Mouse (Mus musculus) lung, embryonic 14.5 days (tissue): Measurements from ENCODE around the gene Igfbp7. TPM values are rescaled to one million over a fixed set of nuclear protein-coding genes. Genes with fewer than 3 reads are reported as not detected.

Experiments
- ATAC-seq: fragments of 200-750 bp; cut with Nextera tagmentation; 2 replicates; pipeline ENCODE4 v1.8.0; 2017; ENCODE audit warnings: mild to moderate bottlenecking, moderate TSS enrichment, moderate library complexity; ENCODE audit not compliant: insufficient read depth
- DNase-seq: peaks from one replicate; pipeline ENCODE4 v3.0.0-alpha.2; 2015
- H3K27ac ChIP-seq: fragments of 300-500 bp; sonication (generic); 2 replicates; pipeline ENCODE4 v1.5.1; 2014; ENCODE audit warnings: low read depth, mild to moderate bottlenecking, moderate library complexity
- H3K27me3 ChIP-seq: fragments of 300-500 bp; sonication (generic); 2 replicates; pipeline ENCODE4 v1.6.1; 2014; ENCODE audit warnings: low read length, control low read depth; ENCODE audit not compliant: insufficient read depth
- H3K36me3 ChIP-seq: fragments of 300-500 bp; sonication (generic); 2 replicates; pipeline ENCODE4 v1.6.1; 2014; ENCODE audit warnings: control low read depth; ENCODE audit not compliant: insufficient read depth
- H3K4me1 ChIP-seq: fragments of 300-500 bp; sonication (generic); 2 replicates; pipeline ENCODE4 v1.6.1; 2014; ENCODE audit warnings: antibody characterized with exemption, control low read depth; ENCODE audit not compliant: insufficient read depth
- H3K4me2 ChIP-seq: fragments of 300-500 bp; sonication (generic); 2 replicates; pipeline ENCODE4 v1.6.1; 2014; ENCODE audit warnings: mild to moderate bottlenecking
- H3K4me3 ChIP-seq: fragments of 300-500 bp; sonication (generic); 2 replicates; pipeline ENCODE4 v1.5.1; 2014; ENCODE audit warnings: low read depth, low read length
- H3K9ac ChIP-seq: fragments of 300-500 bp; sonication (generic); 2 replicates; pipeline ENCODE4 v1.6.1; 2014
- H3K9me3 ChIP-seq: fragments of 300-500 bp; sonication (generic); 2 replicates; pipeline ENCODE4 v1.6.1; 2016; ENCODE audit warnings: low read depth, low read length, control low read depth
- CTCF ChIP-seq: IDR thresholded peaks from 2 replicates; pipeline ENCODE4 v1.5.1; 2016; ENCODE audit warnings: antibody characterized with exemption, low read depth
- WGBS: fragments of 180-500 bp; shearing (Covaris S2); extraction: QIAGEN DNeasy Blood & Tissue Kit; methylation state at CpG from one replicate; pipeline ENCODE4 v1.1.7; 2014; 5-methylcytosine and 5-hydroxymethylcytosine counted together
- polyA plus RNA-seq: library from polyadenylated mRNA; unstranded; fragments of >200 nt; fragmentation: Nextera tagmentation; extraction: Ambion mirVana; gene quantifications from 2 replicates; pipeline ENCODE4 v1.2.1, GENCODE M21; 2014

The Igfbp7 gene
- polyA plus RNA-seq, 1 experiment from 2014 or later: 35.1 TPM

DNA sequence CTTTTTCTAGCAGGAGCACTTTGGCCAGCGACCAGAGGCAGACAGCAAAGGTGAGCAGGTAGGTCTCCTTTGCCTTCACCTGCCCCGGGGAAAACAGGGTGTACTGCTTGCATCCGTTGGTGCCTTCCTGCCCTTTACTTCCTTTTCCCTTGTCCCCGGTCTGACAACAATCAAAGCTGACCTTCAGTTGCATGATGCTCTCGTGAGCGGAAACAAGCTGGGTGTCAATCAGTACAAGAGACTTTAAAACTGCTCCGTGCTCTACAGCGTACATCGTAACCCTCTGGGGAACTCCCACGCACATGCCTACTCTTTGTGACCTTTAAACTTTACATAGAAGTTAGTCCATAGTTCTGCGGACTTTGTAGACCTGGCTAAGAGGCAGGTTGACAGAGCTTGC, 26.2 kb upstream of the Igfbp7 start:
- DNase-seq: no peak
- no peak for TF ChIP-seq CTCF
- H3K9ac ChIP-seq: no peak overlapping the region
- H3K36me3 ChIP-seq: no peaks in the 10 kb centered on the region
- no peak for ATAC-seq
- 65% methylated on average over 11 of the region's 11 CpGs for WGBS
- H3K4me3 ChIP-seq: no peak overlapping the region
- H3K9me3 ChIP-seq: no peaks in the 10 kb centered on the region
- no peaks in the 10 kb centered on the region for H3K27me3 ChIP-seq
- 0 out of 2 replicates have a peak overlapping the region, but pooled peaks have one; percentile 7 for H3K4me2 ChIP-seq
- no peak overlapping the region for H3K27ac ChIP-seq
- H3K4me1 ChIP-seq: no peaks in the 10 kb centered on the region

DNA sequence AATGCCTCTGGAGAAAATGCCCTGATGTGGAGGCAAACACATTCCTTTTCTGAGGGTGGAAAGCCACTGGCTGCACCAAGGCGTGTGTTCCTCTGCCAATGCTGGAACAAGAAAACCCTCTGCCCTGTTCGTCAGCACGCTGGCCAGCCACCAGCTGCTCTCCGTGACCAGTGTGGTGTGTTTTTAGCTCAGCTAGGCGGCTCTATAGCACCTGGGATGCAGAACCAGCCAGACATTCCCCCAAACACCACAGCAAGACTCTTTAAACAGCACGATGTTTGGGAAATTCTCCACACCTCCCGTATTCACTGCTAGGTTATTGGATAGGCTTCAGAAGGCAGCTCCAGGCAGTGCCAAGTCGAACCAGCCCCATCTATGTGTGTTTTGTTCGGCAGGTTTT, 25.7 kb upstream of the Igfbp7 start:
- H3K36me3 ChIP-seq: no peaks in the 10 kb centered on the region
- WGBS: 55% methylated on average over 9 of the region's 9 CpGs
- no peaks in the 10 kb centered on the region for H3K9me3 ChIP-seq
- no peak overlapping the region for H3K4me2 ChIP-seq
- no peak overlapping the region for H3K4me3 ChIP-seq
- no peaks in the 10 kb centered on the region for H3K27me3 ChIP-seq
- ATAC-seq (no peak), DNase-seq (no peak)
- no peak overlapping the region for H3K9ac ChIP-seq
- H3K27ac ChIP-seq: no peak overlapping the region
- H3K4me1 ChIP-seq: no peaks in the 10 kb centered on the region
- no peak for TF ChIP-seq CTCF

DNA sequence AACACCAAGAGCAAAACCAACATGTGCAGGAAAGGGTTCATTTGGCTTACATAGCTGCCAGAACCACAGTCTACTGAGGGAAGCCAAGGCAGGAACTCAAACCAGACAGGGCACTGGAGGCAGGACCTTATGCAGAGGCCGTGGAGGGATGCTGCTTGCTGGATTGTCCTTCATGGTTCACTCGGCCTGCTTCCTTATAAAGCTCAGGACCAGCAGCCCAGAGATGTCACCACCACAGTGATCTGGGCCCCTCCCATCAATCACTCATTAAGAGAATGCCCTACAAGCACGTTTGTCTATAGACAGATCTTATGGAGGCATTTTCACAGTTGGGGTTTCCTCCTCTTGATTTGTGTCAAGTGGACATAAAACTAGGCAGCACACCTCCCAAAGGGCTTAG, 25.3 kb upstream of the Igfbp7 start:
- H3K4me1 ChIP-seq: no peaks in the 10 kb centered on the region
- no peak overlapping the region for H3K27ac ChIP-seq
- H3K9me3 ChIP-seq: no peaks in the 10 kb centered on the region
- H3K4me2 ChIP-seq: no peak overlapping the region
- no peak for DNase-seq
- WGBS: 41% methylated on average over 3 of the region's 3 CpGs
- ATAC-seq: no peak
- H3K27me3 ChIP-seq: no peaks in the 10 kb centered on the region
- H3K4me3 ChIP-seq: no peak overlapping the region
- TF ChIP-seq CTCF: no peak
- no peak overlapping the region for H3K9ac ChIP-seq
- H3K36me3 ChIP-seq: no peaks in the 10 kb centered on the region

DNA sequence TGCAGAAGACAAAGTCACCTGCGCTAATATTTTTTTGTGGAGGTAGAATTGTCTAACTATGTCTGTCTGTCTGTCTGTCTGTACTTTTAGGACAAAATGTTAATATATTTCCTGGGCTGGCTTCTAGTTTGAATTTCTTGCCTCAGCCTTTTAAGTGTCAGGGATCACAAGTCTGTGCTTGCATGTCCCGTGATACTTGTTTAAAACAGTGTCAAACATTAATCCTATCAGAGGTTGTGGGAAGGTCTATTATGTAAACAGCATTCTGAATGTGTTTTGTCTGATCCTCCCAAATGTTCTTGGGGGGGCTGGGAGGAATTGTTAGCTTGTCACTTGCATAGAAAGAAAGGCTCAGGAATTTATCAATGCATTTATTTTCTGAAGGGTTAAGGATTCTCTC, 24.6 kb upstream of the Igfbp7 start:
- no peaks in the 10 kb centered on the region for H3K4me1 ChIP-seq
- H3K9ac ChIP-seq: no peak overlapping the region
- WGBS: 58% methylated on average over 2 of the region's 2 CpGs
- H3K27me3 ChIP-seq: no peaks in the 10 kb centered on the region
- H3K4me2 ChIP-seq: no peak overlapping the region
- no peak overlapping the region for H3K4me3 ChIP-seq
- TF ChIP-seq CTCF: no peak
- DNase-seq (no peak), ATAC-seq (no peak)
- H3K27ac ChIP-seq: no peak overlapping the region
- no peaks in the 10 kb centered on the region for H3K9me3 ChIP-seq
- no peaks in the 10 kb centered on the region for H3K36me3 ChIP-seq

DNA sequence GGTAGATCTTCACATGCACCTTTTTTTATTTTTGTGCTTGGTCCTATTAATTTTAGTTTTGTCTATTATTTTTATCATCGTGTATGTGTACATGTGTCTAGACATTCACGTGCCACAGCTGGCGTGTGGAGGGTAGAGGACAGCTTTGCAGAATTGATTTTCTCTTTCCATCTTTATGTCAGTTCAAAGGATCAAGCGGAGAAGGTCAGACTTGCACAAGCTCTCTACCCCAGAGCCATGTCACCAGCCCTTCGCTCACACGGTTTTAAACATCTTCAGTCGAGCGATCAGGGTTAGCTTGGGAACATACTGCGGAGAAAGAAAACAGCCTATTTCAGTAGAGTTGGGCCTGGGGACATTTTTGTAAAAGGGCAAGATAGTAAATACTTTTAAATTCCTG, 23.2 kb upstream of the Igfbp7 start:
- Histone ChIP-seq H3K36me3 (no peaks in the 10 kb centered on the region), H3K4me2 (no peak overlapping the region), H3K9me3 (no peaks in the 10 kb centered on the region), H3K9ac (no peak overlapping the region), H3K27ac (no peak overlapping the region), H3K4me1 (no peaks in the 10 kb centered on the region), H3K4me3 (no peak overlapping the region), H3K27me3 (no peaks in the 10 kb centered on the region)
- no peak for TF ChIP-seq CTCF
- 52% methylated on average over 9 of the region's 9 CpGs for WGBS
- ATAC-seq (no peak), DNase-seq (no peak)

DNA sequence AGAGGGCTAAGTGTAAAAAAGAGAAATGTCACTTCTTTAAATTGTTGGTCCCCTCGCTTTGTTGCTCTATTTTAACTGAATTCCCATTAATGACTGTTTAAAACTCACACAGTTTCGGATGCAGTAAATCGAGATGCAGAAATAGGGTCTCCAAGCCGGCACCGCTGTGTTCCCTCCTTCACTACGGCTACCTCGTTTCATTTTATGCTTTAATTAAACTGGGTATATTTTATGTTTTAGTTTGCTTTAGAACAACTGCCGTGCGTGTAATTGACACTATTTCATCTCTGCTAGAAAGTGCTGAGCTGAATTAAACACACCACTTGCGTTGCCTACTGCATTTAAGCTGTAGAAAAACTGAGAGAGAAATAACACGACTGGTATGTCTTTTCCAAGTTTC, 22.6 kb upstream of the Igfbp7 start:
- H3K4me2 ChIP-seq: no peak overlapping the region
- no peaks in the 10 kb centered on the region for H3K27me3 ChIP-seq
- H3K9ac ChIP-seq: no peak overlapping the region
- 77% methylated on average over 11 of the region's 11 CpGs for WGBS
- TF ChIP-seq CTCF: no peak
- H3K27ac ChIP-seq: no peak overlapping the region
- H3K4me3 ChIP-seq: no peak overlapping the region
- no peaks in the 10 kb centered on the region for H3K36me3 ChIP-seq
- no peaks in the 10 kb centered on the region for H3K4me1 ChIP-seq
- H3K9me3 ChIP-seq: no peaks in the 10 kb centered on the region
- DNase-seq (no peak), ATAC-seq (no peak)

DNA sequence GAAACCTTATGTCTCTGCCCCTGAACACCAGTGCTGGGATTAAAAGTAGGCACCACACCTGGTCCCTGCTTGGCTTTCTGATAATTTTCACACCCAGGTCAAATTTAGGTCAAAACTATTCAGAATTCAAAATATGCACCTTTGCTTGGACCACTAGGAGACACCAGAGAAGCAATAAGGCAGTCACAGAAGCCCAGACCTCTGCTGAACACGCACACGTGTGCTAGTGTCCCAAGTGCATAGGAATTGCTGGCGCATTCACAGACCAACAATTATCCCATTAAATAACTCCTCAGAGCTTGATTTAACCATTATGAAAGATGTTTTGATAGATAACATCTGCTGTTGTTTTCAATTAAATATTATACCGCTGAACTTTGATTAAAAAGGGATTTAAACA, 22.2 kb upstream of the Igfbp7 start:
- no peaks in the 10 kb centered on the region for H3K9me3 ChIP-seq
- no peak overlapping the region for H3K27ac ChIP-seq
- 85% methylated on average over 4 of the region's 4 CpGs for WGBS
- TF ChIP-seq CTCF: no peak
- no peaks in the 10 kb centered on the region for H3K36me3 ChIP-seq
- no peak overlapping the region for H3K4me2 ChIP-seq
- no peak overlapping the region for H3K9ac ChIP-seq
- DNase-seq: no peak
- no peaks in the 10 kb centered on the region for H3K27me3 ChIP-seq
- H3K4me1 ChIP-seq: no peaks in the 10 kb centered on the region
- ATAC-seq: no peak
- H3K4me3 ChIP-seq: no peak overlapping the region

DNA sequence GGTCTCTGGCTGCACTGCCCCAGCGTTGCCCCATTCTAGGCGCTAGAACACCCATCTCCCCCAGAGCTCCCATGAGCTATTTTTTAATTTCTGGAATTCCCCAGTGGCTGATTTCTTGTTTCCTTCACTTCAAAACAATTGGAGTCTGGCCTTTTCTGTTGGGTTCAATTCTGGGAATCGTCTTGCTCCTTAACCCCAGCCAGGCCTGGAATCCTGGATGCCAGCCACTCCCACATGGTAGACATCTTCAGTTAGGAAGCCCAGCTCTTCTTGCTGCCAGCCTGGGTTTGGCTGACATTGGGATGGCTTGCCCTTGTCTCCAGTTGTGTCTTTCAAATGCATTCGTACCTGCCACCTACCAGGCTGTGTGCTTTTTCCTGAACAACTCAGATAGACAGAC, 20.7 kb upstream of the Igfbp7 start:
- no peak for DNase-seq
- no peaks in the 10 kb centered on the region for H3K9me3 ChIP-seq
- no peak for TF ChIP-seq CTCF
- no peak overlapping the region for H3K4me3 ChIP-seq
- H3K36me3 ChIP-seq: no peaks in the 10 kb centered on the region
- no peak overlapping the region for H3K4me2 ChIP-seq
- no peak overlapping the region for H3K27ac ChIP-seq
- ATAC-seq: no peak
- 77% methylated on average over 4 of the region's 4 CpGs for WGBS
- H3K27me3 ChIP-seq: no peaks in the 10 kb centered on the region
- no peaks in the 10 kb centered on the region for H3K4me1 ChIP-seq
- no peak overlapping the region for H3K9ac ChIP-seq
